Mouse (Mus musculus) embryonic fibroblast, embryonic 13.5 days (primary cell): ENCODE data around the gene Cdk9.

Experiments used
- CTCF ChIP-seq: IDR thresholded peaks from 2 replicates; pipeline ENCODE4 v1.5.1; 2011; ENCODE audit warnings: mild to moderate bottlenecking, control low read depth, low read length, moderate library complexity, borderline replicate concordance; ENCODE audit not compliant: insufficient read depth
- POLR2A ChIP-seq: IDR thresholded peaks from 2 replicates; pipeline ENCODE4 v1.6.1; 2011; ENCODE audit warnings: low read depth, mild to moderate bottlenecking, control low read depth, low read length, moderate library complexity

DNA sequence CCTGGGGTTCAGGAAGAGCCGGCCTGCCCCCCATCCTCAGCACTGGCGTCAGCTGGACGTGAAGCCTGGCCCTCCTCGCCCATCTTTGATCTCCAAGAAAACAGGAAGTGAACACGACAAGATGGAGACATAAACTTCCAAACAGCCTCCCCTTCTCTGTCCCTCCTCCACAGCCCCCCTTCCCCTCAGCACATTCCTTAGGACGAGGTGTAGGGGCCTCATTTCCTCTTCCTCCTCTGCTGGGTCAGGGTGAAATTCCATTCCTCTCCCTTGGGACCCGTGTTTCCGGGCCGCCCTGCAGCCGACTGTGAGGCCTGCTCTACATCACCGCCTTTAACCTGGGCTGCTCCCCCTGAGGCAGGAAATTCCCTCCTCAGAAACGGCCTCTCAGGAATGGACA is 57.0 kb downstream of the Cdk9 start:
- no peak for TF ChIP-seq POLR2A
- no peak for TF ChIP-seq CTCF
